Mouse (Mus musculus) midbrain, embryonic 13.5 days (tissue): ENCODE measurements around the gene Cel. TPM values are rescaled to one million over a fixed set of nuclear protein-coding genes. Genes with fewer than 3 reads are reported as not detected.

ENCODE experiments used
- ATAC-seq: fragments of 200-750 bp; cut with Nextera tagmentation; 2 replicates; pipeline ENCODE4 v1.8.0; 2017; ENCODE audit warnings: mild to moderate bottlenecking, moderate TSS enrichment, moderate library complexity
- H3K27ac ChIP-seq: fragments of 300-500 bp; sonication (generic); 2 replicates; pipeline ENCODE4 v1.5.1; 2015; ENCODE audit warnings: inconsistent platforms, mild to moderate bottlenecking, moderate library complexity
- H3K27me3 ChIP-seq: fragments of 300-500 bp; sonication (generic); 2 replicates; pipeline ENCODE4 v1.6.1; 2015; ENCODE audit warnings: mild to moderate bottlenecking, inconsistent platforms
- H3K36me3 ChIP-seq: fragments of 300-500 bp; sonication (generic); 2 replicates; pipeline ENCODE4 v1.6.1; 2015; ENCODE audit warnings: mild to moderate bottlenecking, inconsistent platforms
- H3K4me1 ChIP-seq: fragments of 300-500 bp; sonication (generic); replicated peaks from 2 replicates; pipeline ENCODE4 v1.6.1; 2015; ENCODE audit warnings: inconsistent platforms
- H3K4me2 ChIP-seq: fragments of 300-500 bp; sonication (generic); replicated peaks from 2 replicates; pipeline ENCODE4 v1.6.1; 2015; ENCODE audit warnings: moderate library complexity, mild to moderate bottlenecking, inconsistent platforms
- H3K4me3 ChIP-seq: fragments of 300-500 bp; sonication (generic); replicated peaks from 2 replicates; pipeline ENCODE4 v1.5.1; 2015; ENCODE audit warnings: mild to moderate bottlenecking, inconsistent platforms
- H3K9ac ChIP-seq: fragments of 300-500 bp; sonication (generic); replicated peaks from 2 replicates; pipeline ENCODE4 v1.6.1; 2015; ENCODE audit warnings: mild to moderate bottlenecking, inconsistent platforms
- H3K9me3 ChIP-seq: fragments of 300-500 bp; sonication (generic); 2 replicates; pipeline ENCODE4 v1.6.1; 2016; ENCODE audit warnings: mild to moderate bottlenecking, inconsistent platforms
- WGBS: fragments of 180-500 bp; shearing (Covaris S2); methylation state at CpG from one replicate; pipeline ENCODE4 v1.1.7; 2015; 5-methylcytosine and 5-hydroxymethylcytosine counted together
- polyA plus RNA-seq: library from polyadenylated mRNA; unstranded; fragments of >200 nt; fragmentation: Nextera tagmentation; extraction: Ambion mirVana; gene quantifications from 2 replicates; pipeline ENCODE4 v1.2.1, GENCODE M21; 2015

The Cel gene
- polyA plus RNA-seq, 1 experiment from 2014 or later = 0.07 TPM

- no peaks in the 10 kb centered on the region for H3K27me3 ChIP-seq
- H3K9me3 ChIP-seq = no peaks in the 10 kb centered on the region
- no peak for ATAC-seq
- peaks cover 10% of the 10 kb centered on the region for H3K4me1 ChIP-seq
- no peaks in the 10 kb centered on the region for H3K36me3 ChIP-seq
- no peak overlapping the region for H3K4me3 ChIP-seq
- no peak overlapping the region for H3K27ac ChIP-seq
- WGBS = 76% methylated on average over 6 of the region's 6 CpGs
- 0 out of 2 replicates have a peak overlapping the region, but pooled peaks have one; percentile 4 for H3K9ac ChIP-seq
- H3K4me2 ChIP-seq = no peak overlapping the region
These were observed 36.3 kb upstream of the Cel start for GRCm38 (mm10) chr2:28599569-28599900.

- 64% methylated on average over 12 of the region's 12 CpGs for WGBS
These were observed 35.7 kb upstream of the Cel start for GRCm38 (mm10) chr2:28598692-28599568.

GRCm38 (mm10) chr2:28597733-28598547 lies 34.7 kb upstream of the Cel start:
- 76% methylated on average over 7 of the region's 7 CpGs for WGBS
- Histone ChIP-seq H3K4me2 (no peak overlapping the region), H3K4me1 (peaks cover 10% of the 10 kb centered on the region), H3K9me3 (no peaks in the 10 kb centered on the region), H3K27me3 (no peaks in the 10 kb centered on the region; the same call in 1 of the 2 replicates), H3K4me3 (no peak overlapping the region), H3K36me3 (no peaks in the 10 kb centered on the region), H3K9ac (no peak overlapping the region), H3K27ac (no peak overlapping the region; the same call in 1 of the 2 replicates)
- ATAC-seq = 0 out of 2 replicates have a peak, but pooled peaks have one; percentile 53

More at GRCm38 (mm10) chr2:28598692-28599568, 35.7 kb upstream of the Cel start:
- Histone ChIP-seq H3K4me3 (no peak overlapping the region), H3K4me2 (no peak overlapping the region), H3K27me3 (no peaks in the 10 kb centered on the region; the same call in 1 of the 2 replicates), H3K9ac (0 out of 2 replicates have a peak overlapping the region, but pooled peaks have one; percentile 4), H3K4me1 (peaks cover 10% of the 10 kb centered on the region), H3K27ac (no peak overlapping the region), H3K36me3 (no peaks in the 10 kb centered on the region), H3K9me3 (no peaks in the 10 kb centered on the region)
- ATAC-seq = no peak

GRCm38 (mm10) chr2:28596998-28597397 lies 33.8 kb upstream of the Cel start:
- no peak overlapping the region for H3K9ac ChIP-seq

GRCm38 (mm10) chr2:28596021-28596420 lies 32.8 kb upstream of the Cel start:
- H3K9me3 ChIP-seq = no peaks in the 10 kb centered on the region
- no peak overlapping the region for H3K27ac ChIP-seq
- WGBS = 87% methylated on average over 7 of the region's 7 CpGs
- H3K27me3 ChIP-seq = peaks cover under 1% of the 10 kb centered on the region
- H3K4me3 ChIP-seq = no peak overlapping the region
- H3K4me1 ChIP-seq = peaks cover 10% of the 10 kb centered on the region
- H3K9ac ChIP-seq = no peak overlapping the region
- no peaks in the 10 kb centered on the region for H3K36me3 ChIP-seq
- ATAC-seq = no peak
- H3K4me2 ChIP-seq = no peak overlapping the region

More at GRCm38 (mm10) chr2:28596998-28597397, 33.8 kb upstream of the Cel start:
- no peak for ATAC-seq
- H3K4me2 ChIP-seq = no peak overlapping the region
- peaks cover 10% of the 10 kb centered on the region for H3K4me1 ChIP-seq
- H3K36me3 ChIP-seq = no peaks in the 10 kb centered on the region
- H3K27me3 ChIP-seq = no peaks in the 10 kb centered on the region; the same call in 1 of the 2 replicates
- H3K9me3 ChIP-seq = no peaks in the 10 kb centered on the region
- H3K4me3 ChIP-seq = no peak overlapping the region
- no peak overlapping the region for H3K27ac ChIP-seq
- 93% methylated on average over 7 of the region's 7 CpGs for WGBS

- H3K36me3 ChIP-seq = no peaks in the 10 kb centered on the region
- H3K4me3 ChIP-seq = no peak overlapping the region
- WGBS = 7% methylated on average over 15 of the region's 15 CpGs
- peaks cover 4% of the 10 kb centered on the region for H3K27me3 ChIP-seq
- H3K4me1 ChIP-seq = peaks cover 1% of the 10 kb centered on the region; the same call in 1 of the 2 replicates
- no peak overlapping the region for H3K9ac ChIP-seq
- H3K9me3 ChIP-seq = no peaks in the 10 kb centered on the region
- H3K27ac ChIP-seq = no peak overlapping the region
- no peak overlapping the region for H3K4me2 ChIP-seq
- ATAC-seq = no peak
These were observed 29.6 kb upstream of the Cel start for GRCm38 (mm10) chr2:28592809-28593208.

GRCm38 (mm10) chr2:28591479-28591878 lies 28.3 kb upstream of the Cel start:
- Histone ChIP-seq H3K4me3 (no peak overlapping the region), H3K9me3 (no peaks in the 10 kb centered on the region), H3K9ac (no peak overlapping the region), H3K36me3 (no peaks in the 10 kb centered on the region), H3K27ac (no peak overlapping the region), H3K4me2 (no peak overlapping the region), H3K27me3 (peaks cover 6% of the 10 kb centered on the region), H3K4me1 (no peaks in the 10 kb centered on the region)
- 89% methylated on average over 2 of the region's 2 CpGs for WGBS
- ATAC-seq = no peak

- peaks cover 4% of the 10 kb centered on the region for H3K4me1 ChIP-seq
- no peak overlapping the region for H3K27ac ChIP-seq
- no peaks in the 10 kb centered on the region for H3K36me3 ChIP-seq
- no peak overlapping the region for H3K4me3 ChIP-seq
- H3K9me3 ChIP-seq = no peaks in the 10 kb centered on the region
- ATAC-seq = no peak
- no peak overlapping the region for H3K9ac ChIP-seq
- no peak overlapping the region for H3K4me2 ChIP-seq
- WGBS = 29% methylated on average over 1 of the region's 1 CpGs
- peaks cover 8% of the 10 kb centered on the region; the same call in 1 of the 2 replicates for H3K27me3 ChIP-seq
These were observed 25.4 kb upstream of the Cel start for GRCm38 (mm10) chr2:28588574-28588973.

GRCm38 (mm10) chr2:28585730-28586129 lies 22.5 kb upstream of the Cel start:
- Histone ChIP-seq H3K36me3 (peaks cover 4% of the 10 kb centered on the region; the same call in 1 of the 2 replicates), H3K4me3 (no peak overlapping the region), H3K27me3 (0 out of 2 replicates have a peak, but pooled peaks cover 5% of the 10 kb centered on the region), H3K27ac (no peak overlapping the region), H3K9ac (no peak overlapping the region), H3K9me3 (no peaks in the 10 kb centered on the region), H3K4me1 (peaks cover 26% of the 10 kb centered on the region), H3K4me2 (no peak overlapping the region)
- no peak for ATAC-seq
- WGBS = 43% methylated on average over 2 of the region's 2 CpGs

GRCm38 (mm10) chr2:28585043-28585571 lies 21.9 kb upstream of the Cel start:
- ATAC-seq = no peak
- Histone ChIP-seq H3K9me3 (no peaks in the 10 kb centered on the region), H3K27me3 (0 out of 2 replicates have a peak, but pooled peaks cover 4% of the 10 kb centered on the region), H3K4me3 (no peak overlapping the region), H3K4me2 (no peak overlapping the region), H3K27ac (no peak overlapping the region), H3K4me1 (peaks cover 29% of the 10 kb centered on the region), H3K9ac (no peak overlapping the region), H3K36me3 (peaks cover 8% of the 10 kb centered on the region; the same call in 1 of the 2 replicates)
- 22% methylated on average over 6 of the region's 6 CpGs for WGBS

- Histone ChIP-seq H3K4me3 (peak within 1 kb of the TSS; percentile 72), H3K4me1 (peaks cover 29% of the 10 kb centered on the region), H3K9ac (peak within 1 kb of the TSS; percentile 72), H3K27me3 (0 out of 2 replicates have a peak, but pooled peaks cover 4% of the 10 kb centered on the region), H3K9me3 (no peaks in the 10 kb centered on the region), H3K27ac (peak within 1 kb of the TSS; percentile 94), H3K36me3 (peaks cover 18% of the 10 kb centered on the region), H3K4me2 (peak within 1 kb of the TSS; percentile 62)
- ATAC-seq = no peak
- WGBS = 76% methylated on average over 9 of the region's 9 CpGs
These were observed 20.4 kb upstream of the Cel start, which contains the start of gene Gtf3c5 for GRCm38 (mm10) chr2:28583651-28584050. TSS of gene Gtf3c5 (minus strand) at chr2:28583751.
